Mouse (Mus musculus) cerebellum, adult 2 months (tissue): ENCODE measurements around the gene Pepd. TPM values are rescaled to one million over a fixed set of nuclear protein-coding genes. Genes with fewer than 3 reads are reported as not detected.

Experiments
- DNase-seq, 2 experiments: peaks; one replicate each; pipeline ENCODE4 v3.0.0; 2021
- H3K27ac ChIP-seq: fragments of 200-500 bp; 2 replicates; pipeline ENCODE4 v1.5.1; 2012; ENCODE audit warnings: low read length, control low read depth, inconsistent platforms; ENCODE audit not compliant: insufficient read depth
- H3K27me3 ChIP-seq: fragments of 200-500 bp; 2 replicates; pipeline ENCODE4 v1.6.1; 2012; ENCODE audit warnings: inconsistent platforms, mild to moderate bottlenecking, low read length, moderate library complexity; ENCODE audit not compliant: control insufficient read depth, insufficient read depth
- H3K4me1 ChIP-seq: fragments of 200-500 bp; 2 replicates; pipeline ENCODE4 v1.6.1; 2011; ENCODE audit warnings: low read length; ENCODE audit not compliant: control insufficient read depth, insufficient read depth
- H3K4me3 ChIP-seq: fragments of 200-500 bp; replicated peaks from 2 replicates; pipeline ENCODE3; 2011; ENCODE audit warnings: mild to moderate bottlenecking, low read depth, low read length, control low read depth; ENCODE audit not compliant: insufficient read depth
- CTCF ChIP-seq: fragments of 200-500 bp; IDR thresholded peaks from 2 replicates; pipeline ENCODE4 v1.5.1; 2011; ENCODE audit warnings: low read depth, mild to moderate bottlenecking, control low read depth, low read length, moderate library complexity, borderline replicate concordance; ENCODE audit not compliant: insufficient read depth
- POLR2A ChIP-seq: fragments of 200-500 bp; IDR thresholded peaks from 2 replicates; pipeline ENCODE4 v1.6.1; 2011; ENCODE audit warnings: low read length, control low read depth, borderline replicate concordance; ENCODE audit not compliant: insufficient read depth
- WGBS: fragments of 180-500 bp; shearing (Covaris S2); methylation state at CpG from one replicate; pipeline ENCODE4 v1.1.7; 2018; 5-methylcytosine and 5-hydroxymethylcytosine counted together
- polyA plus RNA-seq: library from polyadenylated mRNA; depleted of rRNA; stranded (reverse); fragments of >200 nt; gene quantifications from 2 replicates; pipeline ENCODE4 v1.2.3, GENCODE M21; 2012

The Pepd gene
- polyA plus RNA-seq, 1 experiment: 55.1 TPM

DNA sequence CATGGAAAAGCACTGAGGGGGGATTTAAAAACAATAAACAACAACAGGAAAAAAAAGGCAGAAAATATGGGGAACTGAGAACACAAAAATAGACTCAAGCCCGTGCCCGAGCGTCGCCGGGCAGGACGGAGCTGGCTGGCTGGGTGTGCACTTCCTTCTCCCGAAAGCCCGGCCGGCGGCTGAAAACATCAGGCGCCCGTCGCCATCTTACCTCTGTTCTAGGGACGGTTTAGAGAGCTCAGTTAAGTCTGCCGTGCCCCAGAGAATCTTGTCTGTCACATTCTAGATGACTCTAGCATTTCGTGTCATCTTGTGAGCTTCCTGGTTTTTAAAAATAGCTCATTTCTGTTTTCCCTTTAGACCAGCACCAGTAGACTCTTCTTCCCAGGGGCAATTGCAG lies 116.4 kb downstream of the Pepd start:
- Histone ChIP-seq H3K4me3 (no peak overlapping the region), H3K27ac (no peak overlapping the region)

DNA sequence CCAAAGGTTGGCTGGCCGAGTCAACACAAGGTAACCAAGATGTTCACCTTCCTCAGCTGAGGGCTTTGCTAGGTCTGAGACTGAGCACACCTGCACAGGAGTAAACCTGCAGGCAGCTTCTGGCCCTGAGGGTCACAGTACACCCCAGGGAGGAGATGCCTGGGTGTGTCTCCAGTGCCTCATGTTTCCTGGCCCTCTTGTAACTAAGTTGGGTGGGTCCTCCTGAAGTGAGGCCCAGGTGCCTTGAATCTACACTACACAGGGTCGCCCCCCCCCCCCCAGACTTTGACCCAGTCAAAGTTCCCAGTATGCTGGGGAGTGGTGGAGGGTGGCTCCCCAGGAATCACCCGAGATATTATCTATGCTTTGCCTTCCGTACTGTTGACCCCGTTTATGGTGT lies 117.0 kb downstream of the Pepd start:
- no peaks in the 10 kb centered on the region for H3K27me3 ChIP-seq
- no peaks in the 10 kb centered on the region for H3K4me1 ChIP-seq
- H3K27ac ChIP-seq: no peak overlapping the region
- TF ChIP-seq CTCF: no peak
- TF ChIP-seq POLR2A: no peak
- DNase-seq: no peak
- 91% methylated on average over 5 of the region's 5 CpGs for WGBS
- no peak overlapping the region for H3K4me3 ChIP-seq

More for the DNA sequence above, 116.4 kb downstream of the Pepd start:
- Histone ChIP-seq H3K27me3 (no peaks in the 10 kb centered on the region), H3K4me1 (no peaks in the 10 kb centered on the region)
- 87% methylated on average over 16 of the region's 16 CpGs for WGBS
- TF ChIP-seq CTCF (no peak), POLR2A (no peak)
- no peak for DNase-seq

DNA sequence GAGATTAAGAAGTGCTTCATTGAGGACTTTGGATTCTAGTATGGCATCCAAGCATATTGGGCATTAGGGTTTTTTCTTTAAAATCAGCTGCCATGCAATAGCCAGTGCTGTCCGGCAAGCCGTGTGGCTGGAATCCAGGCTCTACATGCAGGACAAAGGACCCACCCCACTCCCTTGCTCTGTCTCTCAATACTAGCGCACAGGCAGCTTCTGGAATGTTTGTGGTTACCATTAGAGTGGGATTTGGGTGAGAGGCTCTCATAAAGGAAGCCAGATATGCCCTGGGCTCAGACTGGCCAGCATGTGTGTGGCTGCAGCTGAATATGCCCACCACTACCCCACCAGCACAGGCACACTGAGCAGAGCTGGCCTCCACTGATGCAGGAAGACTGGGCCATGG lies 117.5 kb downstream of the Pepd start:
- Histone ChIP-seq H3K4me1 (no peaks in the 10 kb centered on the region), H3K27ac (no peak overlapping the region), H3K27me3 (no peaks in the 10 kb centered on the region), H3K4me3 (no peak overlapping the region)
- DNase-seq: no peak
- TF ChIP-seq POLR2A (no peak), CTCF (no peak)
- WGBS: 81% methylated on average over 3 of the region's 3 CpGs

DNA sequence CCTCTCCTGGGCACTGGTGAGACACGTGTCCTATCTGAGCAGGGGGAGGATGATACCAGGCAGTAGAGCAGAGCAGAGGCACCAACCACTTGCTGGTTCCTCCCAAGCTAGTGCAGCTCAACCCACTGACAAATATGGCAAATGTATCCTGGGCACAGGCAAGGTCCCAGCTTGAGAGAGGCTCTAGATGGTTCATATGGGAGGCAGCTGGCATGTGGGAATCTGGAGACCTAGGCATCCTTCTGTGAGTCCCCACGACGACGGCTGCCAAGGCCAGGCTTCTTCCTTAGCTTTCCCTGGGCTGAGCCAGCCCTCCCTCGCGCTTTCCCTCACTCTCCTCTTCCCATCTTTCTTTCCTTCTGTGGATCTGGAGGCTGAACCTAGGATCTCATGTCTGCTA lies 118.4 kb downstream of the Pepd start:
- Histone ChIP-seq H3K4me3 (no peak overlapping the region), H3K4me1 (peaks cover 3% of the 10 kb centered on the region), H3K27ac (no peak overlapping the region), H3K27me3 (no peaks in the 10 kb centered on the region)
- 34% methylated on average over 6 of the region's 6 CpGs for WGBS
- TF ChIP-seq CTCF (no peak), POLR2A (no peak)
- no peak for DNase-seq

DNA sequence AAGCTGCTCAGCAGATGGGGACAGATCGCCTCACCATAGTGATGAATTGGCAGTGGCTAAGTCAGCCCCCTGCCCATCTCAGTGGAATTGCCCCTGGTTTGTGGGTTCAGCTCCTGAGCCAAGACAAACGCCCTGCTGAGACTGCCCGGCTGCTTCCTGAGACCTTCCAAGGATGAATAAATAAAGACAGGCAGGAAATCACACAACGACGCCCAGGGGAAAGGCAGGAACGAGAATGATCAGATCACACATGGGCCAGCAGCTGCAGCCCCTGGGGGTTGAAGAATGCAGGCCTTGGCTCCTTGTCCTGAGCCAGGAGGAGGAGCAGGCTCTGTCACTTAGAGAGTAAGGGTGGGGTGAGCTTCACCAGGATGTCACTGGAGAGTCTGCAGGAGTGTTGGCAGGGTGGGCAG lies 123.0 kb downstream of the Pepd start:
- Histone ChIP-seq H3K4me1 (peaks cover 15% of the 10 kb centered on the region), H3K27ac (no peak overlapping the region), H3K27me3 (no peaks in the 10 kb centered on the region), H3K4me3 (no peak overlapping the region)
- WGBS: 22% methylated on average over 6 of the region's 6 CpGs
- no peak for DNase-seq
- TF ChIP-seq CTCF: no peak
- TF ChIP-seq POLR2A: no peak

DNA sequence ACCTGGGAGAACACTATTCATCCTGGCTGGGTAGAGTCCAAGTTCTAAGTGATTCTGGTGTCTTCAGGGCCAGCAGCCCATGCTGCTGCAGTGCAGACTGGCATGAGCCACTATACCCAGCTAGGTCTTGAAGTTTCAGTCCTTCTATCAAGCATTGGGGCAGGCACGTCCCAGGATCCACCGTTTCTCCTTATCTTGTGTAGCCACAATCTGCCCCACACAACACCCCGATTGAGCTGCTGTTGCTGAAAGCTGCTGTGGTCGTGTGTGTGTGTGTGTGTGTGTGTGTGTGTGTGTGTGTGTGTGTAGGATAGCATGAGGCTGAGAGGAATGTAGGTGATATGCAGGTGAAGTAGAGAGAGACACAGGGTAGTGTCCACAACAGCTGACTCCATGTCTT lies 123.4 kb downstream of the Pepd start:
- TF ChIP-seq CTCF: no peak
- TF ChIP-seq POLR2A: no peak
- WGBS: 46% methylated on average over 4 of the region's 4 CpGs
- Histone ChIP-seq H3K27ac (no peak overlapping the region), H3K27me3 (no peaks in the 10 kb centered on the region), H3K4me1 (peaks cover 17% of the 10 kb centered on the region), H3K4me3 (no peak overlapping the region)
- DNase-seq: no peak

DNA sequence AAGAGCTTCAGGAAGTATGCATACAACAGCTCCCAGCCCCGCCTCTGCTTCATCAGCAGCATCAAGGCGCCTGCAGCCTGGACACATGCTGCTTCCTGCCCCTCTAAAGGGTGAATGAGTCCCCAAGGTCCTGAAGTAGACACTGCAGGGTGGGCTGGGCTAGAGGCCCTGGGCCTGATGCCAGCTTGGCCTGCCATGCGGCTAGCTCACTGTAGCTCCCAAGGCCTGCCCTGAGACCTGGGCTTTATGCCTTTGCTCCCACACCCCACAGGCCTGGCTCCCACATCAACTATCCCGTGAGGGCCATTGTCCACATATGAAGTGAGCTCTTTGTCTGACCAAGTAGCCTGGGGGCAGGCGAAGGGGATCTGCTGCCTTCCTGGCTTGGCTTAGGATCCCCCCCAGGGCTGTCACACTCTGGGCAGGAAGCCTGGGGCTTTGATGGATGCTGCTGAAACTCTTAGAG lies 124.1 kb downstream of the Pepd start:
- Histone ChIP-seq H3K27me3 (no peaks in the 10 kb centered on the region), H3K4me1 (peaks cover 18% of the 10 kb centered on the region), H3K27ac (no peak overlapping the region), H3K4me3 (no peak overlapping the region)
- DNase-seq: peak in 1 of 2 experiments; percentile 40
- WGBS: 42% methylated on average over 5 of the region's 5 CpGs
- TF ChIP-seq CTCF (no peak), POLR2A (no peak)

DNA sequence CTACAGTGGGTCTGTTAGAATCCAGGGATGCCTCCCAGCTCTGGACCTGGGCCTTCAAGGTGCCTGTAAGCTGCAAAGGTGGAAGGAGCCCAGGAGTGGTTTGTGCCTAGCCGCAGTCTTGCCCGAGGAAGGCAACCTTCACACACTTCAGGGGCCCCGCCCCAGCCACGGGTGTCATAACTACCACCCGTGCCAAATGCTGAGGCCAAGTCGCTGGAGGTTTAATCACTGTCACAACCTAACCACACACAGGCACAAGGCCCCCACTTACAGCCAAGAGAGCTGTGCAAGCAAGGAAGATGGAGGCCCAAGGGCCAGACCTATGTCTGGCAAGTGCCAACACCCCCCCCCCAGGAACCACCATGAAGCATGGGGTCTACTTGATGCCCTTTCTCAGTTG lies 125.2 kb downstream of the Pepd start:
- H3K4me3 ChIP-seq: no peak overlapping the region
- WGBS: 55% methylated on average over 6 of the region's 6 CpGs
- H3K27me3 ChIP-seq: no peaks in the 10 kb centered on the region
- TF ChIP-seq POLR2A (no peak), CTCF (no peak)
- peaks cover 18% of the 10 kb centered on the region for H3K4me1 ChIP-seq
- no peak for DNase-seq
- no peak overlapping the region for H3K27ac ChIP-seq
